Mouse (Mus musculus) bone marrow macrophage, adult 2 months (primary cell): ENCODE measurements around the gene Rabepk. TPM values are rescaled to one million over a fixed set of nuclear protein-coding genes. Genes with fewer than 3 reads are reported as not detected.

Experiments
- H3K27ac ChIP-seq: 2 replicates; pipeline ENCODE4 v1.5.1; 2012; ENCODE audit warnings: low read depth, low read length; ENCODE audit not compliant: insufficient read depth
- H3K4me1 ChIP-seq: 2 replicates; pipeline ENCODE4 v1.6.1; 2012; ENCODE audit warnings: low read length; ENCODE audit not compliant: control insufficient read depth, insufficient read depth
- H3K4me3 ChIP-seq: 2 replicates; pipeline ENCODE4 v1.5.1; 2012; ENCODE audit warnings: mild to moderate bottlenecking, low read length, moderate library complexity; ENCODE audit not compliant: insufficient read depth
- CTCF ChIP-seq: IDR thresholded peaks from 2 replicates; pipeline ENCODE4 v1.5.1; 2012; ENCODE audit warnings: low read depth, mild to moderate bottlenecking, low read length, moderate library complexity
- POLR2A ChIP-seq: IDR thresholded peaks from 2 replicates; pipeline ENCODE4 v1.6.1; 2012; ENCODE audit warnings: mild to moderate bottlenecking, low read depth, low read length, borderline replicate concordance
- polyA plus RNA-seq: library from polyadenylated mRNA; stranded (reverse); fragments of >200 nt; gene quantifications from 2 replicates; pipeline ENCODE4 v1.2.4, GENCODE M21; 2012; ENCODE audit not compliant: missing spikeins, insufficient read depth, insufficient read length

Rabepk gene
- polyA plus RNA-seq, 1 experiment = 10.2 TPM

DNA sequence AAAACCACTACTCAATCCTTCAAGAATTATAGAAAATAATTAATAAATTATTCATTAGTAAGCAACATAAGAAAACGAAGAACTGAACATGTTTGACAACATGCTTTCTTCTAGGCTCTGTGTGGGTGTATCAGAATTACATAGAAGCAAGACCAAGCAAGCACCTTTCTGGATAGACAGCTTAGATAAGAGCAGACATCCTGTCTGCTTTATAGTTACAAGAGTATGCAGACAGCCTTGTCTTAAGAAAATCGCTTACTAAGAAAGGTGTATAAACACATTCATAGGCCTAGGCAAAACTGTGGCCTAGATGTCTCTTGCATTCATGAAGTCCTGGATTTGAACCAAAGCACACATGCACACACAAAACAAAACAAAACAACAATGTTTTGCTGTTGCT lies 54.0 kb downstream of the Rabepk start:
- no peak overlapping the region for H3K4me3 ChIP-seq
- H3K27ac ChIP-seq = no peak overlapping the region
- TF ChIP-seq POLR2A (no peak), CTCF (no peak)
- peaks cover 40% of the 10 kb centered on the region for H3K4me1 ChIP-seq

DNA sequence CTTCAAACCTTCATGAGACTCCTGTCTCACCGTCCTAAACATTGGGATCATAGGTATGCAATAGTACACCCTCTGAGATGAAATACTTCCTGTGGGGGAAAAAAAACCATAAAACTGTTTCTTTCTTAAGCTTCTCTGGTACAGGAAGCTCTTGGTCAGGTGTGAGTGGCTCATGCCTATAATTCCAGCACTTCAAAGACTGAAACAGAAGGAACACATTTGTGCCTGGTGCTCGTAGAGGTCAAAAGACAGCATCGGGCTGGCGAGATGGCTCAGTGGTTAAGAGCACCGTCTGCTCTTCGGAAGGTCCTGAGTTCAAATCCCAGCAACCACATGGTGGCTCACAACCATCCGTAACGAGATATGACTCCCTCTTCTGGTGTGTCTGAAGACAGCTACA lies 55.2 kb downstream of the Rabepk start:
- TF ChIP-seq CTCF (no peak), POLR2A (no peak)
- Histone ChIP-seq H3K27ac (peak overlapping the region; percentile 13; the same call in 1 of the 2 replicates), H3K4me1 (peaks cover 35% of the 10 kb centered on the region), H3K4me3 (no peak overlapping the region)

DNA sequence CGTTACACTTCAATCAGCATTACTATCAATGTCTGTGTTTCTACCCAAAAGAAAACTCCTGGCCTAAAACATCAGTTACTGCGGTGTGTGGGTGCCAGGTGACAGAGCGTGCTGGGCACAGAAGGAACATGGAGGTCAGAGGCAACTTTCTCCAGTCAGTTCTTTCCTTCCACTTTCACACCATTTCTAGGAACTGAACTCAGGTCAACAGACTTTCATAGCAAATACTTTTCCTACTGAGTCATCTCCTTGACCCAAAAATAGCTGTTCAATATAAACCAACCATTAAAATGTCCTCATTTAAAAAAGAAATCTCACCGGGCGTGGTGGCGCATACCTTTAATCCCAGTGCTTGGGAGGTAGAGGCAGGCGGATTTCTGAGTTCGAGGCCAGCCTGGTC lies 57.0 kb downstream of the Rabepk start:
- Histone ChIP-seq H3K4me3 (no peak overlapping the region), H3K4me1 (peaks cover 33% of the 10 kb centered on the region), H3K27ac (peak overlapping the region; percentile 71)
- TF ChIP-seq CTCF (no peak), POLR2A (no peak)

DNA sequence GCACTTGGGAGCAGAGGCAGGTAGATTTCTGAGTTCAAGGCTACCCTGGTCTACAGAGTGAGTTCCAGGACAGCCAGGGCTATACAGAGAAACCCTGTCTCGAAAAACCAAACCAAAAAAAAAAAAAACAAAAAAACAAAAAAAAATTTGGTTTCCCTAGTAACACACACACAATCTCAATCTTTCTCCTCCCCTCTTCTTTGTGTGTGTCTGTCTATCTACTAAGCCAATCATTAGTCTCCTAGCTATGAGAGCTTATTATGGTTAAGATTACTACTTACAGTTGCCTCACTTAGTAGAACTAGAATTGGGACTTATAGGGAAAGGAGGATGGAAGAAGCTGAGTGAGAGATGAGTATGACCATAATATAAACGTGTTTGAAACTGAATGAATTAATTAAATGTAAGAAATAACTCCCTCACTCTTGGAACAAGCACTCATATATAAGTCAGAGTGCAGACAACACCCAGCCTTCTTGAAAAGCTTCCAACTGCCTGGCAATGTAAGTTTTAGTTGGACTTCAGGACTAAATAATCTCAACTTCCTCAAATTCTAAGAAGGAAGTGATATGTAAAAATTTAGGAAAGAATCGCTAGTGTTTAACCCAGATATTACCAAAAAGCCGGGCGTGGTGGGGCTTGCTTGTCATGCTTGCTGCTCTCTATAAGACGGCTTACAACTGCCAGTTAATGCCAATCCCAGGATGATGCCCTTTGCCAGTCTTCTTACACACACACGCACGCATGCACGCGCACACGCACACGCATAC lies 58.1 kb downstream of the Rabepk start:
- TF ChIP-seq POLR2A (no peak), CTCF (no peak)
- Histone ChIP-seq H3K4me1 (peaks cover 36% of the 10 kb centered on the region), H3K4me3 (no peak overlapping the region), H3K27ac (peak overlapping the region; percentile 71)

DNA sequence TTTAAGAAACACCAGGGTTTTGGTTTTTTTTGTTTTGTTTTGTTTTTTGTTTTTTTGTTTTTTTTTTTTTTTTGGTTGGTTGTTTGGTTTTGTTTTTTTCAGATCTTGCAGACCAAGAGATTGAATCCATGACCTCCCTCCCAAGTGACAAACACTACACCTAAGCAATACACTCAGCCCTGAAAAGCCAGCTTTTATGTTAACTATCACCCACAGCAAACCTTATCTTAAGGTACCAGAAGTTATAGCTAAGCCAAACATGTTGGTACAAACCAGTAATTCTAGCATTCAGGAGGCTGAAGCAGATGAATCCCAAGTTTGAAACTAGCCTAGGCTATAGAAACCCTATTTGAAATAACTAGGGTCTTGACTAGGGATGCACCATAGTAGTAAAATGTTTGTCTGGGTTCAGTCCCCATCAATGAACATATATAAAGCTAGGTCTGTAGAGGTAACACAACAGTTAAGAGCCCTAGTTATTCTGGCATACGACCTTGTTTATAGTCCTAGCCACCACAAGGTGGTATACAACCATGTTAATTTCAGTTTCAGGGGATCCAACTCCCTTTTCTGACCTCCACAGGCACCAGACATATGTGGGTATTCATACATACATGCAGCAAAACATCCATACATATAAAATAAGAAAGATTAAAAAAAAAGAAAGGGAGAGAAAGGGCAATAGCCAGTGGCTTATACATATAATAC lies 59.9 kb downstream of the Rabepk start:
- H3K27ac ChIP-seq = no peak overlapping the region
- H3K4me1 ChIP-seq = peaks cover 36% of the 10 kb centered on the region
- TF ChIP-seq POLR2A = no peak
- H3K4me3 ChIP-seq = no peak overlapping the region

DNA sequence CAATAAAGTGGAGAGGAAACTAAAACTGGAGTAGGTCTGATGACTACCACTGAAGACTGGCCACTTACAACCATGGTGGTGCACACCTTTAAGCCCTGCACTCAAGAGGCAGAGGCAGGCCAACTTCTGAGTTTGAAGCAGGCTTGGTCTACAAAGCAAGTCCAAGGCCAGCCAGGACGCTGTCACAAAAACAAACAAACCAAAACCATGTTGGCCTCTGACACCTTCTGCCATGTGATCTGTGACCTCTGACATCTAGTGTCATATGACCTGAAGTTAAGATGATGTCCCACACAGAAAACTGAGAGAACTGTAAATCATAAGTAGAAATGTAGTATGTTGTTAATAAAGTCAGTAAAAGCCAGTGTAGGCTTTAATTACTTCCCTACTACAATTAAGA lies 61.8 kb downstream of the Rabepk start:
- TF ChIP-seq POLR2A (no peak), CTCF (no peak)
- peaks cover 24% of the 10 kb centered on the region for H3K4me1 ChIP-seq
- H3K4me3 ChIP-seq = no peak overlapping the region
- H3K27ac ChIP-seq = no peak overlapping the region

DNA sequence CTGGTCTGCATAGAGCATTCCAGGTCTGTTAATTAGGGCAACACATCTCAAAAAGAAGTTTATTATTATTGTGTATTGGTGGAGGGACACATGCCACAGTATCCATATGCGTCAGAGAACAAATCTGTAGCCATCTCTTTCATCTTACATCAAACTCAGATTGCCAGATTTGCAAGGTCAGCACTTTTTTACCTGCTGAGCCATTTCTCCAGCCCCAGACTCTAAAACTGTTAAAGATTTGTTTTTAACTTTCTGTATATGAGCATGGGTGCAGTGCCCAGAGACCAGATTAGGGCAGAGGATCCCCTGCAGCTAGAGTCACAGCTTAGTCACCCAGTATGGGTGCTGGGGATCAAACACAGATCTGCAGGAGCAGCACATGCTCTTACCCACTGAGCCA lies 63.1 kb downstream of the Rabepk start:
- TF ChIP-seq POLR2A (no peak), CTCF (no peak)

More for the DNA sequence above, 63.1 kb downstream of the Rabepk start:
- Histone ChIP-seq H3K4me1 (peaks cover 13% of the 10 kb centered on the region), H3K27ac (no peak overlapping the region), H3K4me3 (no peak overlapping the region)

Other genes with a start within 250 kb of the Rabepk start
- 90.8 and 98.7 TPM in 2 replicates for gene Gapvd1, start 44.7 kb downstream of the Rabepk start, polyA plus RNA-seq
- 319 and 328 TPM in 2 replicates for gene Hspa5, start 27.9 kb downstream of the Rabepk start, polyA plus RNA-seq
- gene Fbxw2, start 26.4 kb upstream of the Rabepk start, polyA plus RNA-seq = 53.3 and 56.3 TPM in 2 replicates
- not detected in 2 replicates for gene Gm34653, start 33.1 kb upstream of the Rabepk start, polyA plus RNA-seq
- gene Cutal, start 74.5 kb upstream of the Rabepk start, polyA plus RNA-seq = not detected in 2 replicates
- gene Psmd5, start 75.1 kb upstream of the Rabepk start, polyA plus RNA-seq = 34.5 and 37.8 TPM in 2 replicates
- gene Phf19, start 114.1 kb upstream of the Rabepk start, polyA plus RNA-seq = 9.9 and 13.4 TPM in 2 replicates
- 22.0 and 28.0 TPM in 2 replicates for gene Traf1, start 161.9 kb upstream of the Rabepk start, polyA plus RNA-seq